Mouse (Mus musculus): Measurements from ENCODE around the gene Tspoap1. TPM values are rescaled to one million over a fixed set of nuclear protein-coding genes. Genes with fewer than 3 reads are reported as not detected.

Tspoap1 gene
- polyA plus RNA-seq, 1 experiment, result 3.1 TPM

- H3K27me3 ChIP-seq (replicated peaks; ENCODE audit: control insufficient read depth, insufficient read depth, low read length), result no peaks in the 10 kb centered on the region
- no peaks in the 10 kb centered on the region for H3K4me1 ChIP-seq (ENCODE audit: control insufficient read depth, insufficient read depth, low read length)
- no peak for DNase-seq
- WGBS, result 75% methylated on average over 3 of the region's 3 CpGs
- H3K4me3 ChIP-seq (ENCODE audit: insufficient read depth, low read depth, low read length), result no peak overlapping the region
- TF ChIP-seq CTCF (conservative IDR thresholded peaks at IDR 0.05; ENCODE audit: insufficient read depth, insufficient read length, low read depth, low read length) (no peak), POLR2A (IDR thresholded peaks at IDR 0.05; ENCODE audit: low read depth, low read length) (no peak)
- H3K27ac ChIP-seq (ENCODE audit: insufficient read depth, low read depth, low read length), result no peak overlapping the region
- H3K36me3 ChIP-seq (ENCODE audit: control insufficient read depth, insufficient read depth, low read length), result no peaks in the 10 kb centered on the region
Measured at GRCm38 (mm10) chr11:87750521-87750920, 9.8 kb upstream of the Tspoap1 start.

GRCm38 (mm10) chr11:87751031-87751430 lies 9.3 kb upstream of the Tspoap1 start:
- Histone ChIP-seq H3K27me3 (replicated peaks; ENCODE audit: control insufficient read depth, insufficient read depth, low read length) (no peaks in the 10 kb centered on the region), H3K36me3 (ENCODE audit: control insufficient read depth, insufficient read depth, low read length) (no peaks in the 10 kb centered on the region), H3K4me3 (ENCODE audit: insufficient read depth, low read depth, low read length) (no peak overlapping the region), H3K27ac (ENCODE audit: insufficient read depth, low read depth, low read length) (0 out of 2 replicates have a peak overlapping the region, but pooled peaks have one; percentile 0), H3K4me1 (ENCODE audit: control insufficient read depth, insufficient read depth, low read length) (no peaks in the 10 kb centered on the region)
- DNase-seq, result no peak
- 78% methylated on average over 8 of the region's 8 CpGs for WGBS
- TF ChIP-seq CTCF (conservative IDR thresholded peaks at IDR 0.05; ENCODE audit: insufficient read depth, insufficient read length, low read depth, low read length) (no peak), POLR2A (IDR thresholded peaks at IDR 0.05; ENCODE audit: low read depth, low read length) (no peak)

DNA sequence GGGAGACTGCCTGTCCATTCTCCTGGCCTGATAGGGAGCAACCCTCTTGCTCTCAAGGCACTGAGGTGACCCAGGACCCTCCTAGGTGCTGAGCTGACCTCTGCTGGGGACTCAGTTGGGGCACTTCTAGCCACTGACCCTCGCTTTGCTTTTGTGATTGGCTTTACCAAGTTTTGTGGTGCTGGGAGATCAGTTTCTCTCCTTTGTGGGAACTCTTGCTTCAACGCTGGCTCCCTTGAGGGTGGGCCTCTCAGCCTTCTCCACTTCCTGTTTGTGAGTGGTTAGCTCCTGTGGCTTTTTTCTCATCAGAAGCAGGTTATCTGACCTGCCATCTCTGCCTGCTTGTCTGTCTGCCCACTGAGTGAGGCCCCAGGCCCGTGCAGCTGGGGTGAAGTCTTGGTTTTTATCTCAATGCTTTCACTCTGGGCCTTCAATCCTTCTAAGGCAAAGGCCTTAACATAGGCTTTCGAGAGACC lies 8.8 kb upstream of the Tspoap1 start:
- 71% methylated on average over 4 of the region's 4 CpGs for WGBS
- H3K4me3 ChIP-seq (ENCODE audit: insufficient read depth, low read depth, low read length), result no peak overlapping the region
- no peaks in the 10 kb centered on the region for H3K27me3 ChIP-seq (replicated peaks; ENCODE audit: control insufficient read depth, insufficient read depth, low read length)
- TF ChIP-seq CTCF (conservative IDR thresholded peaks at IDR 0.05; ENCODE audit: insufficient read depth, insufficient read length, low read depth, low read length), result no peak
- no peak for TF ChIP-seq POLR2A (IDR thresholded peaks at IDR 0.05; ENCODE audit: low read depth, low read length)
- no peaks in the 10 kb centered on the region for H3K36me3 ChIP-seq (ENCODE audit: control insufficient read depth, insufficient read depth, low read length)
- H3K4me1 ChIP-seq (ENCODE audit: control insufficient read depth, insufficient read depth, low read length), result no peaks in the 10 kb centered on the region
- DNase-seq, result no peak
- 0 out of 2 replicates have a peak overlapping the region, but pooled peaks have one; percentile 0 for H3K27ac ChIP-seq (ENCODE audit: insufficient read depth, low read depth, low read length)

DNA sequence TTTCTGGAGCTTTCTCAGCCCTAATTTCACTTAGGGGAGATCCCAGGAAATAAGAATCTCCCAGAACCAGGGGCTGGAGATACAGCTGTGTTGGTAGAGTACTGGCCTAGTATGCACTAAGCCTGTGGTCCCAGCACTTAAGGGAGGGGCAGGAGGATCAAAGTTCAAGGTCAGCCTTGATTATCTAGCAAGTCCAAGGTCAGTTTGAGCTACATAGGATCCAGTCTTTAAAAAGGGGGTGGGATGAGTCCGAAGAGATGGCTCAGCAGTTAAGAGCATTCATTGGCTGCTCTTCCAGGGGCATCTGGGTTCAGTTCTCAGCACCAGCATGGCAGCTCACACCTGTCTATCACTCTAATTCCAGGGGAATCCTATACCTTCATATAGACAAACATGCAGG lies 8.0 kb upstream of the Tspoap1 start:
- Histone ChIP-seq H3K27ac (ENCODE audit: insufficient read depth, low read depth, low read length) (no peak overlapping the region), H3K27me3 (replicated peaks; ENCODE audit: control insufficient read depth, insufficient read depth, low read length) (no peaks in the 10 kb centered on the region), H3K4me3 (ENCODE audit: insufficient read depth, low read depth, low read length) (no peak overlapping the region), H3K4me1 (ENCODE audit: control insufficient read depth, insufficient read depth, low read length) (no peaks in the 10 kb centered on the region), H3K36me3 (ENCODE audit: control insufficient read depth, insufficient read depth, low read length) (no peaks in the 10 kb centered on the region)
- 78% methylated on average over 1 of the region's 1 CpGs for WGBS
- no peak for DNase-seq
- TF ChIP-seq CTCF (conservative IDR thresholded peaks at IDR 0.05; ENCODE audit: insufficient read depth, insufficient read length, low read depth, low read length) (no peak), POLR2A (IDR thresholded peaks at IDR 0.05; ENCODE audit: low read depth, low read length) (no peak)

DNA sequence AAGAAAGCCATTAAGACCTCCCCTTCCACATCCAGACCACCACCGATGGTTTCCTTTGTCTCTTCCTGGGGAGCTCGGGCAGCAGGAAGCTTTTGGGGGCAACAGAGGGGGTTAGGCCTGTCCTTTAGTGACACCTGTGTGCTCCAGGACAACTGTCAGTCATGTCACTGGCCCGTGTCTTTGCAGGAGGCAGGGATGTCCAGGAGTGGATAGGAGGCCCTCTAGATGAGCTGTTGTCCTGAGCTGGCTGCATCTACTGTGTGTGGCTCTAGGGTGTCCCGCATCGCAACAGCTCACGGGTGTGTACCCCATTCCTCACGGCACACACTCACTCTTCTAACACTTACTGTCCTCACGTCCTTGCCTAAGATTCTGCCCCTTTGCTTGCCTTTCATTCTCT lies 7.1 kb upstream of the Tspoap1 start:
- H3K4me3 ChIP-seq (ENCODE audit: insufficient read depth, low read depth, low read length), result no peak overlapping the region
- no peak overlapping the region for H3K27ac ChIP-seq (ENCODE audit: insufficient read depth, low read depth, low read length)
- H3K4me1 ChIP-seq (ENCODE audit: control insufficient read depth, insufficient read depth, low read length), result no peaks in the 10 kb centered on the region
- no peaks in the 10 kb centered on the region for H3K36me3 ChIP-seq (ENCODE audit: control insufficient read depth, insufficient read depth, low read length)
- H3K27me3 ChIP-seq (replicated peaks; ENCODE audit: control insufficient read depth, insufficient read depth, low read length), result no peaks in the 10 kb centered on the region
- 83% methylated on average over 8 of the region's 8 CpGs for WGBS
- TF ChIP-seq POLR2A (IDR thresholded peaks at IDR 0.05; ENCODE audit: low read depth, low read length), result no peak
- no peak for TF ChIP-seq CTCF (conservative IDR thresholded peaks at IDR 0.05; ENCODE audit: insufficient read depth, insufficient read length, low read depth, low read length)
- no peak for DNase-seq

GRCm38 (mm10) chr11:87753891-87754501 lies 6.3 kb upstream of the Tspoap1 start:
- no peaks in the 10 kb centered on the region for H3K4me1 ChIP-seq (ENCODE audit: control insufficient read depth, insufficient read depth, low read length)
- TF ChIP-seq POLR2A (IDR thresholded peaks at IDR 0.05; ENCODE audit: low read depth, low read length) (no peak), CTCF (conservative IDR thresholded peaks at IDR 0.05; ENCODE audit: insufficient read depth, insufficient read length, low read depth, low read length) (no peak)
- WGBS, result 87% methylated on average over 5 of the region's 5 CpGs
- no peak overlapping the region for H3K4me3 ChIP-seq (ENCODE audit: insufficient read depth, low read depth, low read length)
- DNase-seq, result no peak
- H3K36me3 ChIP-seq (ENCODE audit: control insufficient read depth, insufficient read depth, low read length), result no peaks in the 10 kb centered on the region
- H3K27me3 ChIP-seq (replicated peaks; ENCODE audit: control insufficient read depth, insufficient read depth, low read length), result no peaks in the 10 kb centered on the region
- no peak overlapping the region for H3K27ac ChIP-seq (ENCODE audit: insufficient read depth, low read depth, low read length)

DNA sequence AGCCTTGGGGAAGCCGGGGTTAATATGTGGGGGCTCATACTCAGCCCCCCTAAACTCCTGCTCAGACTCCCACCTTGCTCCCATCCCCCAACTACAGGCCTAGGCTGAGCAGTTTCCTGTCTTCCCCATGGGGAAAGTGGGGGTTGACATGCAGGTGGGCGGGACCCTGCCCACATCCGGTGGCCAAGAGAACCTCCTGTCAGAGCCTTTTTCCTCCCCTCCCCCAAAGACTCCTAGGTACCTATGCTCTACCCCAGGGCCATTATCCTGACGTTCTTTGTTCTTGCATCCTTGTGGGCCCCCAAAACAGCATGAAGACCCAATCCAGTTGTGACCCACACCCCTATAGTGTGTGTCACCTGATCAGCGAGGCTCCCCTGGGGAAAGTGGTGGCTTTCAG lies 5.7 kb upstream of the Tspoap1 start:
- no peaks in the 10 kb centered on the region for H3K36me3 ChIP-seq (ENCODE audit: control insufficient read depth, insufficient read depth, low read length)
- no peak overlapping the region for H3K27ac ChIP-seq (ENCODE audit: insufficient read depth, low read depth, low read length)
- no peak for TF ChIP-seq POLR2A (IDR thresholded peaks at IDR 0.05; ENCODE audit: low read depth, low read length)
- no peak for TF ChIP-seq CTCF (conservative IDR thresholded peaks at IDR 0.05; ENCODE audit: insufficient read depth, insufficient read length, low read depth, low read length)
- no peak for DNase-seq
- no peak overlapping the region for H3K4me3 ChIP-seq (ENCODE audit: insufficient read depth, low read depth, low read length)
- no peaks in the 10 kb centered on the region for H3K27me3 ChIP-seq (replicated peaks; ENCODE audit: control insufficient read depth, insufficient read depth, low read length)
- no peaks in the 10 kb centered on the region for H3K4me1 ChIP-seq (ENCODE audit: control insufficient read depth, insufficient read depth, low read length)
- 64% methylated on average over 5 of the region's 5 CpGs for WGBS
